Mouse (Mus musculus) midbrain, embryonic 13.5 days (tissue): ENCODE results near the gene Ciapin1. TPM values are rescaled to one million over a fixed set of nuclear protein-coding genes. Genes with fewer than 3 reads are reported as not detected.

Source experiments
- ATAC-seq: fragments of 200-750 bp; cut with Nextera tagmentation; 2 replicates; pipeline ENCODE4 v1.8.0; 2017; ENCODE audit warnings: mild to moderate bottlenecking, moderate TSS enrichment, moderate library complexity
- H3K27ac ChIP-seq: fragments of 300-500 bp; sonication (generic); 2 replicates; pipeline ENCODE4 v1.5.1; 2015; ENCODE audit warnings: inconsistent platforms, mild to moderate bottlenecking, moderate library complexity
- H3K27me3 ChIP-seq: fragments of 300-500 bp; sonication (generic); 2 replicates; pipeline ENCODE4 v1.6.1; 2015; ENCODE audit warnings: mild to moderate bottlenecking, inconsistent platforms
- H3K36me3 ChIP-seq: fragments of 300-500 bp; sonication (generic); 2 replicates; pipeline ENCODE4 v1.6.1; 2015; ENCODE audit warnings: mild to moderate bottlenecking, inconsistent platforms
- H3K4me1 ChIP-seq: fragments of 300-500 bp; sonication (generic); replicated peaks from 2 replicates; pipeline ENCODE4 v1.6.1; 2015; ENCODE audit warnings: inconsistent platforms
- H3K4me2 ChIP-seq: fragments of 300-500 bp; sonication (generic); replicated peaks from 2 replicates; pipeline ENCODE4 v1.6.1; 2015; ENCODE audit warnings: moderate library complexity, mild to moderate bottlenecking, inconsistent platforms
- H3K4me3 ChIP-seq: fragments of 300-500 bp; sonication (generic); replicated peaks from 2 replicates; pipeline ENCODE4 v1.5.1; 2015; ENCODE audit warnings: mild to moderate bottlenecking, inconsistent platforms
- H3K9ac ChIP-seq: fragments of 300-500 bp; sonication (generic); replicated peaks from 2 replicates; pipeline ENCODE4 v1.6.1; 2015; ENCODE audit warnings: mild to moderate bottlenecking, inconsistent platforms
- H3K9me3 ChIP-seq: fragments of 300-500 bp; sonication (generic); 2 replicates; pipeline ENCODE4 v1.6.1; 2016; ENCODE audit warnings: mild to moderate bottlenecking, inconsistent platforms
- WGBS: fragments of 180-500 bp; shearing (Covaris S2); methylation state at CpG from one replicate; pipeline ENCODE4 v1.1.7; 2015; 5-methylcytosine and 5-hydroxymethylcytosine counted together
- polyA plus RNA-seq: library from polyadenylated mRNA; unstranded; fragments of >200 nt; fragmentation: Nextera tagmentation; extraction: Ambion mirVana; gene quantifications from 2 replicates; pipeline ENCODE4 v1.2.1, GENCODE M21; 2015

The Ciapin1 gene
- polyA plus RNA-seq, 1 experiment from 2014 or later = 203 TPM

- Histone ChIP-seq H3K27me3 (no peaks in the 10 kb centered on the region), H3K9ac (no peak overlapping the region), H3K36me3 (peaks cover 45% of the 10 kb centered on the region), H3K9me3 (no peaks in the 10 kb centered on the region), H3K4me3 (no peak overlapping the region), H3K27ac (no peak overlapping the region), H3K4me1 (no peaks in the 10 kb centered on the region), H3K4me2 (no peak overlapping the region)
- WGBS = 87% methylated on average over 6 of the region's 6 CpGs
- ATAC-seq = no peak
Observed at GRCm38 (mm10) chr8:94819671-94820179, 18.4 kb downstream of the Ciapin1 start.

- Histone ChIP-seq H3K4me1 (no peaks in the 10 kb centered on the region), H3K9me3 (no peaks in the 10 kb centered on the region), H3K9ac (no peak overlapping the region), H3K4me2 (no peak overlapping the region), H3K4me3 (no peak overlapping the region), H3K27ac (no peak overlapping the region), H3K36me3 (peaks cover 27% of the 10 kb centered on the region), H3K27me3 (no peaks in the 10 kb centered on the region)
- ATAC-seq = no peak
- 93% methylated on average over 11 of the region's 11 CpGs for WGBS
Observed at GRCm38 (mm10) chr8:94817933-94818332, 20.2 kb downstream of the Ciapin1 start.

GRCm38 (mm10) chr8:94814556-94814955, 23.6 kb downstream of the Ciapin1 start:
- Histone ChIP-seq H3K9ac (no peak overlapping the region), H3K4me1 (peaks cover 6% of the 10 kb centered on the region), H3K4me2 (no peak overlapping the region), H3K4me3 (no peak overlapping the region), H3K36me3 (0 out of 2 replicates have a peak, but pooled peaks cover 3% of the 10 kb centered on the region), H3K9me3 (no peaks in the 10 kb centered on the region), H3K27ac (no peak overlapping the region), H3K27me3 (no peaks in the 10 kb centered on the region)
- ATAC-seq = no peak
- 0% methylated on average over 1 of the region's 1 CpGs for whole genome bisulfite sequencing

GRCm38 (mm10) chr8:94812645-94813098, 25.5 kb downstream of the Ciapin1 start:
- no peaks in the 10 kb centered on the region for H3K27me3 ChIP-seq
- peak; percentile 82 for ATAC-seq
- WGBS = 25% methylated on average over 6 of the region's 6 CpGs
- H3K4me3 ChIP-seq = peak overlapping the region; percentile 26
- peak overlapping the region; percentile 44 for H3K4me2 ChIP-seq
- H3K36me3 ChIP-seq = no peaks in the 10 kb centered on the region
- peaks cover 6% of the 10 kb centered on the region for H3K4me1 ChIP-seq
- H3K27ac ChIP-seq = peak overlapping the region; percentile 71
- H3K9ac ChIP-seq = peak overlapping the region; percentile 44
- H3K9me3 ChIP-seq = no peaks in the 10 kb centered on the region

- Histone ChIP-seq H3K4me3 (no peak overlapping the region), H3K9me3 (no peaks in the 10 kb centered on the region), H3K27ac (no peak overlapping the region), H3K36me3 (no peaks in the 10 kb centered on the region), H3K4me2 (no peak overlapping the region), H3K27me3 (no peaks in the 10 kb centered on the region), H3K9ac (no peak overlapping the region), H3K4me1 (peaks cover 12% of the 10 kb centered on the region)
- no peak for ATAC-seq
- WGBS = 83% methylated on average over 6 of the region's 6 CpGs
Observed at GRCm38 (mm10) chr8:94811654-94812053, 26.5 kb downstream of the Ciapin1 start.

GRCm38 (mm10) chr8:94810855-94811254, 27.3 kb downstream of the Ciapin1 start:
- no peaks in the 10 kb centered on the region for H3K9me3 ChIP-seq
- no peak overlapping the region for H3K4me3 ChIP-seq
- ATAC-seq = no peak
- peaks cover 15% of the 10 kb centered on the region for H3K4me1 ChIP-seq
- no peak overlapping the region for H3K27ac ChIP-seq
- no peak overlapping the region for H3K4me2 ChIP-seq
- no peaks in the 10 kb centered on the region for H3K27me3 ChIP-seq
- no peaks in the 10 kb centered on the region for H3K36me3 ChIP-seq
- WGBS = 83% methylated on average over 5 of the region's 5 CpGs
- 0 out of 2 replicates have a peak overlapping the region, but pooled peaks have one; percentile 7 for H3K9ac ChIP-seq

GRCm38 (mm10) chr8:94810153-94810552, 28.0 kb downstream of the Ciapin1 start, which contains the start of gene Ccl17:
Gene Ccl17, plus strand, starts transcription at chr8:94810453.
- ATAC-seq = no peak
- Histone ChIP-seq H3K4me2 (no peak within 1 kb of the TSS), H3K36me3 (no peaks in the 10 kb centered on the region), H3K27ac (no peak within 1 kb of the TSS), H3K27me3 (no peaks in the 10 kb centered on the region), H3K9me3 (no peaks in the 10 kb centered on the region), H3K4me3 (no peak within 1 kb of the TSS), H3K9ac (0 out of 2 replicates have a peak within 1 kb of the TSS, but pooled peaks have one; percentile 7), H3K4me1 (peaks cover 15% of the 10 kb centered on the region)
- 80% methylated on average over 3 of the region's 3 CpGs for WGBS

GRCm38 (mm10) chr8:94808372-94808771, 29.8 kb downstream of the Ciapin1 start:
- Histone ChIP-seq H3K4me3 (no peak overlapping the region), H3K9ac (no peak overlapping the region), H3K4me1 (peaks cover 15% of the 10 kb centered on the region), H3K9me3 (no peaks in the 10 kb centered on the region), H3K27ac (no peak overlapping the region), H3K36me3 (no peaks in the 10 kb centered on the region), H3K27me3 (no peaks in the 10 kb centered on the region), H3K4me2 (no peak overlapping the region)
- 86% methylated on average over 6 of the region's 6 CpGs for WGBS
- ATAC-seq = no peak

- no peaks in the 10 kb centered on the region for H3K9me3 ChIP-seq
- no peaks in the 10 kb centered on the region for H3K36me3 ChIP-seq
- H3K9ac ChIP-seq = no peak overlapping the region
- H3K4me2 ChIP-seq = no peak overlapping the region
- no peak overlapping the region for H3K4me3 ChIP-seq
- peaks cover 13% of the 10 kb centered on the region for H3K4me1 ChIP-seq
- no peak overlapping the region for H3K27ac ChIP-seq
- no peaks in the 10 kb centered on the region for H3K27me3 ChIP-seq
- 52% methylated on average over 7 of the region's 7 CpGs for WGBS
- no peak for ATAC-seq
Observed at GRCm38 (mm10) chr8:94807506-94807905, 30.7 kb downstream of the Ciapin1 start.

- WGBS = 70% methylated on average over 4 of the region's 4 CpGs
- no peak for ATAC-seq
- Histone ChIP-seq H3K4me1 (peaks cover 13% of the 10 kb centered on the region), H3K27ac (no peak overlapping the region), H3K4me2 (no peak overlapping the region), H3K9ac (no peak overlapping the region), H3K36me3 (no peaks in the 10 kb centered on the region), H3K4me3 (no peak overlapping the region), H3K27me3 (no peaks in the 10 kb centered on the region), H3K9me3 (no peaks in the 10 kb centered on the region)
Observed at GRCm38 (mm10) chr8:94805811-94806210, 32.3 kb downstream of the Ciapin1 start.

GRCm38 (mm10) chr8:94804546-94805340, 33.4 kb downstream of the Ciapin1 start:
- peaks cover 13% of the 10 kb centered on the region for H3K4me1 ChIP-seq
- ATAC-seq = no peak
- H3K9ac ChIP-seq = no peak overlapping the region
- 81% methylated on average over 10 of the region's 10 CpGs for WGBS
- H3K27ac ChIP-seq = no peak overlapping the region
- no peak overlapping the region for H3K4me2 ChIP-seq
- no peaks in the 10 kb centered on the region for H3K36me3 ChIP-seq
- H3K4me3 ChIP-seq = no peak overlapping the region
- no peaks in the 10 kb centered on the region for H3K27me3 ChIP-seq
- no peaks in the 10 kb centered on the region for H3K9me3 ChIP-seq

GRCm38 (mm10) chr8:94803551-94803950, 34.6 kb downstream of the Ciapin1 start:
- no peak for ATAC-seq
- Histone ChIP-seq H3K4me3 (no peak overlapping the region), H3K36me3 (no peaks in the 10 kb centered on the region), H3K4me1 (peaks cover 13% of the 10 kb centered on the region), H3K9me3 (no peaks in the 10 kb centered on the region), H3K27ac (no peak overlapping the region), H3K4me2 (no peak overlapping the region), H3K27me3 (no peaks in the 10 kb centered on the region), H3K9ac (no peak overlapping the region)
- 80% methylated on average over 6 of the region's 6 CpGs for WGBS
